Mouse (Mus musculus): ENCODE measurements around the gene Bloc1s2. TPM values are rescaled to one million over a fixed set of nuclear protein-coding genes. Genes with fewer than 3 reads are reported as not detected.

The Bloc1s2 gene
- total and polyA plus RNA-seq, 3 experiments: 92.4 to 115 (median 96.3) TPM

GRCm38 (mm10) chr19:44144366-44144765, 1.9 kb downstream of the Bloc1s2 start:
- dilution Hi-C loops (cut with MboI; ENCODE audit: extremely low pct_ligation_motif_present, extremely low pct_unique_long_range_greater_than_20kb, low sequenced_read_pairs) (no loop called here), in situ Hi-C loops (cut with MboI; ENCODE audit: low pct_ligation_motif_present, low pct_unique_long_range_greater_than_20kb, low sequenced_read_pairs) (no loop called here)
- Histone ChIP-seq H3K4me3 (replicated peaks in 1 of 3; ENCODE audit: low read depth in 2 of 3, low read length in 2 of 3, poor library complexity in 1 of 3) (peak overlapping the region in 1 of 3 experiments; percentile 11), H3K4me2 (ENCODE audit: insufficient read depth, low read depth, poor library complexity, severe bottlenecking) (peak overlapping the region; percentile 97), H3K9ac (ENCODE audit: insufficient read depth, low read depth) (peak overlapping the region; percentile 77), H3K4me1 (ENCODE audit: control insufficient read depth in 1 of 2, insufficient read depth in 2 of 2) (peaks cover 7 to 24% of the 10 kb centered on the region in 2 experiments; a peak in 3 of 4 replicates), H3K79me2 (replicated peaks; ENCODE audit: control insufficient read depth, extremely low read depth, insufficient read depth, poor library complexity, severe bottlenecking) (peaks cover 21% of the 10 kb centered on the region), H3K27ac (ENCODE audit: insufficient read depth, low read depth) (no peak overlapping the region), H3K9me3 (replicated peaks; ENCODE audit: low read length) (no peaks in the 10 kb centered on the region), H3K27me3 (replicated peaks) (no peaks in the 10 kb centered on the region), H3K36me3 (replicated peaks in 1 of 2; ENCODE audit: control insufficient read depth in 1 of 2, insufficient read depth in 1 of 2, low read length in 1 of 2) (peaks cover 38 to 50% of the 10 kb centered on the region in 2 experiments)
- TF ChIP-seq JUN (IDR thresholded peaks at IDR 0.05; ENCODE audit: insufficient read depth, low read depth, low read length) (no peak), ETS1 (conservative IDR thresholded peaks at IDR 0.05; ENCODE audit: low read depth, low read length) (0 out of 2 replicates have a peak, but pooled peaks have one; percentile 9)
- DNase-seq (ENCODE audit: extremely low read depth): peak; percentile 55

- peak overlapping the region; percentile 16; the same call in 1 of the 2 replicates for H3K4me2 ChIP-seq (ENCODE audit: insufficient read depth, low read depth, poor library complexity, severe bottlenecking)
- H3K4me3 ChIP-seq (replicated peaks in 1 of 3; ENCODE audit: low read depth in 2 of 3, low read length in 2 of 3, poor library complexity in 1 of 3): no peak overlapping the region
- TF ChIP-seq RCOR1 (conservative IDR thresholded peaks at IDR 0.05; ENCODE audit: low read depth, low read length) (no peak), ZNF384 (IDR thresholded peaks at IDR 0.05; ENCODE audit: low read depth, low read length) (no peak), MYC (IDR thresholded peaks at IDR 0.05; ENCODE audit: low read depth, low read length) (no peak), MAX (IDR thresholded peaks at IDR 0.05; ENCODE audit: low read length) (no peak), ETS1 (conservative IDR thresholded peaks at IDR 0.05; ENCODE audit: low read depth, low read length) (no peak), ZC3H11A (IDR thresholded peaks at IDR 0.05; ENCODE audit: low read depth, low read length) (no peak), BHLHE40 (IDR thresholded peaks at IDR 0.05; ENCODE audit: low read depth, low read length) (no peak), MAZ (IDR thresholded peaks at IDR 0.05; ENCODE audit: low read depth, low read length) (no peak), E2F4 (IDR thresholded peaks at IDR 0.05; ENCODE audit: insufficient replicate concordance, low read depth, low read length) (no peak), UBTF (IDR thresholded peaks at IDR 0.05; ENCODE audit: low read depth, low read length) (no peak), NRF1 (IDR thresholded peaks at IDR 0.05; ENCODE audit: low read depth, low read length) (no peak), JUN (IDR thresholded peaks at IDR 0.05; ENCODE audit: insufficient read depth, low read depth, low read length) (no peak), USF2 (conservative IDR thresholded peaks at IDR 0.05; ENCODE audit: low read depth, low read length) (no peak), KAT2A (IDR thresholded peaks at IDR 0.05; ENCODE audit: insufficient replicate concordance, low read length) (no peak), JUND (conservative IDR thresholded peaks at IDR 0.05; ENCODE audit: low read depth, low read length) (no peak), TBP (conservative IDR thresholded peaks at IDR 0.05; ENCODE audit: low read depth, low read length) (no peak)
- in situ Hi-C loops (cut with MboI; ENCODE audit: low pct_ligation_motif_present, low pct_unique_long_range_greater_than_20kb, low sequenced_read_pairs) (no loop called here), dilution Hi-C loops (cut with MboI; ENCODE audit: extremely low pct_ligation_motif_present, extremely low pct_unique_long_range_greater_than_20kb, low sequenced_read_pairs) (no loop called here)
- peaks cover 18% of the 10 kb centered on the region for H3K79me2 ChIP-seq (replicated peaks; ENCODE audit: control insufficient read depth, extremely low read depth, insufficient read depth, poor library complexity, severe bottlenecking)
- H3K4me1 ChIP-seq (ENCODE audit: control insufficient read depth in 1 of 2, insufficient read depth in 2 of 2): peaks cover 3 to 14% of the 10 kb centered on the region in 2 experiments; a peak in 3 of 4 replicates
- H3K27me3 ChIP-seq (replicated peaks): no peaks in the 10 kb centered on the region
- H3K9me3 ChIP-seq (replicated peaks; ENCODE audit: low read length): no peaks in the 10 kb centered on the region
- no peak overlapping the region for H3K27ac ChIP-seq (ENCODE audit: insufficient read depth, low read depth)
- H3K36me3 ChIP-seq (replicated peaks in 1 of 2; ENCODE audit: control insufficient read depth in 1 of 2, insufficient read depth in 1 of 2, low read length in 1 of 2): peaks cover 25 to 52% of the 10 kb centered on the region in 2 experiments
- DNase-seq (ENCODE audit: extremely low read depth): no peak
- H3K9ac ChIP-seq (ENCODE audit: insufficient read depth, low read depth): no peak overlapping the region
These were observed 10.2 kb downstream of the Bloc1s2 start for GRCm38 (mm10) chr19:44135960-44136485.
